Mouse (Mus musculus): ENCODE results near the gene Gm37240. TPM values are rescaled to one million over a fixed set of nuclear protein-coding genes. Genes with fewer than 3 reads are reported as not detected.

Gm37240 gene
- polyA plus RNA-seq, 1 experiment from 2014 or later = 3.2 TPM

DNA sequence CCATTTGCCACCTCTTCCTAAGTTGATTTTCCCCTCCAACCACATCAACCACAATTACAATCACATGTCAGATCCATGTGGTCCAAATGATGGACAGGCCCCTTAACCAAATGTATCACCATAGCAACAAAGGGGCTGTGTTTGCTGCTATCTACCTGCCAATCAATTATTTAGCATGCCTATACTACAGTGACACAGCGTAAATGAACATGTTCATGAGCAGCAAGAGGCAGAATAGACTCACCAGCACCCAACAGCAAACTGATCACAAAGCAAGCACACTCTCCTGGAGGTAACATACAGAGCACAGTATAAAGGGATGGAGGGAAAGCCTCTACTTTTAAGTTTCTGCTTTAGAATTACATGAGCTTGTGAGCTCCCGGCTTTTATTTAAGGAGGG is 107.0 kb downstream of the Gm37240 start:
- Histone ChIP-seq H3K4me2 (ENCODE audit: low read depth, low read length) (no peak overlapping the region), H3K9me3 (replicated peaks; ENCODE audit: control insufficient read depth, low read length) (no peaks in the 10 kb centered on the region), H3K27ac (replicated peaks; ENCODE audit: low read depth, low read length) (no peak overlapping the region), H3K9ac (replicated peaks; ENCODE audit: low read length) (no peak overlapping the region), H3K27me3 (ENCODE audit: control insufficient read depth, insufficient read depth, low read length) (no peaks in the 10 kb centered on the region), H3K4me1 (ENCODE audit: control insufficient read depth, insufficient read depth, low read length) (no peaks in the 10 kb centered on the region), H3K4me3 (ENCODE audit: low read depth, low read length) (no peak overlapping the region), H3K36me3 (replicated peaks; ENCODE audit: control insufficient read depth, insufficient read depth, low read depth, low read length) (no peaks in the 10 kb centered on the region)
- WGBS = 58% methylated on average over 2 of the region's 2 CpGs
- DNase-seq (ENCODE audit: low spot score) (no peak), ATAC-seq (replicated peaks; ENCODE audit: insufficient number of reproducible peaks, low FRiP score, low TSS enrichment, low read depth) (no peak)

DNA sequence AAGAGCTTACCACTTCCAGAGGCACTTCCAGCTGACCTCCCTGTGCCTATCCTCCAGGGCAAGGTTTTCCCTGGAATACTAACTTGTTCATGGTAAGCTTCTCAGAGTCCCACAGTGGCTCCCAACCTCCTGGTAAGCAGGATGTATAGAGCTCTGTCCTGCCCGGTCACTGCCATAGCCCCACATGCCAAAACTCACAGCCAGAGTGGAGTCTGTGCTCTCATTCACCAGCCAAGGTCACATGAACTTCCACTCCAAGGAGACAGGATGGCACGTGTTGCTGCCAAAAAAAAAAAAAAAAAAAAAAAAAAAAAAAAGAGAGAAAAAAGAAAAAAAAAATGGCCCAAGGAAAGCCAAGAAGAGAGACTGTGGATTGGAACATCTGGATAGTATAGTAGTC is 109.5 kb downstream of the Gm37240 start:
- Histone ChIP-seq H3K4me2 (ENCODE audit: low read depth, low read length) (no peak overlapping the region), H3K9me3 (replicated peaks; ENCODE audit: control insufficient read depth, low read length) (no peaks in the 10 kb centered on the region), H3K9ac (replicated peaks; ENCODE audit: low read length) (no peak overlapping the region), H3K27ac (replicated peaks; ENCODE audit: low read depth, low read length) (no peak overlapping the region), H3K36me3 (replicated peaks; ENCODE audit: control insufficient read depth, insufficient read depth, low read depth, low read length) (no peaks in the 10 kb centered on the region), H3K27me3 (ENCODE audit: control insufficient read depth, insufficient read depth, low read length) (no peaks in the 10 kb centered on the region), H3K4me1 (ENCODE audit: control insufficient read depth, insufficient read depth, low read length) (no peaks in the 10 kb centered on the region), H3K4me3 (ENCODE audit: low read depth, low read length) (no peak overlapping the region)
- DNase-seq (ENCODE audit: low spot score) (no peak), ATAC-seq (replicated peaks; ENCODE audit: insufficient number of reproducible peaks, low FRiP score, low TSS enrichment, low read depth) (no peak)
- WGBS = 73% methylated on average over 2 of the region's 2 CpGs

DNA sequence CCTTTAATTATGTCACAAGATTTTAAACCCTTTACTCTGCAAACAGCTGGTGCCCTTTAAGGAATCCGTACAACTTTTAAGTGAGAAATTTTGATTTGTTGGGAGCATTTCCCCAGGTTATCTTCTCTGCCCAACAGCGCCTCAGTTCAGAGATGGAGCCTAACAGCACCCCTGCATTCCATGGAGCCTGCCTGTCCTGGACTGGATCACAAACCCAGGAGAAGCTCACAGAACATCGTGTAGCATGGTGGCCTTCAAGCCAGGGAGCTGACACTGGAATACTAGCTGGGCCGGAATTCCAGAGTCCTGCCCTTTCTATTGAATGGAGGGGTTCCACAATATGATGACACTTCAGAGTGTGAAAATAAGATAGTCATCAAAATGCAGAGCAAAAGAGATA is 110.0 kb downstream of the Gm37240 start:
- no peak overlapping the region for H3K27ac ChIP-seq (replicated peaks; ENCODE audit: low read depth, low read length)
- H3K9me3 ChIP-seq (replicated peaks; ENCODE audit: control insufficient read depth, low read length) = no peaks in the 10 kb centered on the region
- WGBS = 83% methylated on average over 4 of the region's 4 CpGs
- no peak overlapping the region for H3K9ac ChIP-seq (replicated peaks; ENCODE audit: low read length)
- DNase-seq (ENCODE audit: low spot score) (no peak), ATAC-seq (replicated peaks; ENCODE audit: insufficient number of reproducible peaks, low FRiP score, low TSS enrichment, low read depth) (no peak)
- no peaks in the 10 kb centered on the region for H3K4me1 ChIP-seq (ENCODE audit: control insufficient read depth, insufficient read depth, low read length)
- no peaks in the 10 kb centered on the region for H3K27me3 ChIP-seq (ENCODE audit: control insufficient read depth, insufficient read depth, low read length)
- H3K36me3 ChIP-seq (replicated peaks; ENCODE audit: control insufficient read depth, insufficient read depth, low read depth, low read length) = no peaks in the 10 kb centered on the region
- no peak overlapping the region for H3K4me3 ChIP-seq (ENCODE audit: low read depth, low read length)
- no peak overlapping the region for H3K4me2 ChIP-seq (ENCODE audit: low read depth, low read length)

DNA sequence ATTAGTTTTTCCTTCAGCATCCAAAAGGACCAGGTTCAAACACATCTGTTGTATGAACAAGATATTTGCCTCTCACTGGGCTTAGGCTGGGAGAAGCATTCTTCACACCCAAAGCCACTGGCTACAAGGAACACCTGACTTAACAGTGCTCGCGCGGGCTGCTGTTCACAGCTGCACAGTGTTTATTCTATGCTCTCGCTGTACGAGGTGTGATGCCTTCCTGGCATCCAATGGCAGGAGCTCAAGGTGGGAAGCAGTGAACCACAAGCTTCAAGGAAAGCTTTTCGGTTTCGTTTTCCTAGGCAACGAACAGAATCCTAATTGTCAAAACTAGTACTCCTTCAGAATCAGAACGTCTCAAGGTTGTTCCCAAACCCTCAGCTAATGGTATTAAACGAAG is 110.6 kb downstream of the Gm37240 start:
- H3K27ac ChIP-seq (replicated peaks; ENCODE audit: low read depth, low read length) = no peak overlapping the region
- H3K4me3 ChIP-seq (ENCODE audit: low read depth, low read length) = no peak overlapping the region
- DNase-seq (ENCODE audit: low spot score) = no peak
- H3K27me3 ChIP-seq (ENCODE audit: control insufficient read depth, insufficient read depth, low read length) = no peaks in the 10 kb centered on the region
- no peaks in the 10 kb centered on the region for H3K9me3 ChIP-seq (replicated peaks; ENCODE audit: control insufficient read depth, low read length)
- H3K4me2 ChIP-seq (ENCODE audit: low read depth, low read length) = no peak overlapping the region
- ATAC-seq (replicated peaks; ENCODE audit: insufficient number of reproducible peaks, low FRiP score, low TSS enrichment, low read depth) = no peak
- H3K4me1 ChIP-seq (ENCODE audit: control insufficient read depth, insufficient read depth, low read length) = no peaks in the 10 kb centered on the region
- H3K9ac ChIP-seq (replicated peaks; ENCODE audit: low read length) = no peak overlapping the region
- no peaks in the 10 kb centered on the region for H3K36me3 ChIP-seq (replicated peaks; ENCODE audit: control insufficient read depth, insufficient read depth, low read depth, low read length)
- 80% methylated on average over 10 of the region's 10 CpGs for WGBS

DNA sequence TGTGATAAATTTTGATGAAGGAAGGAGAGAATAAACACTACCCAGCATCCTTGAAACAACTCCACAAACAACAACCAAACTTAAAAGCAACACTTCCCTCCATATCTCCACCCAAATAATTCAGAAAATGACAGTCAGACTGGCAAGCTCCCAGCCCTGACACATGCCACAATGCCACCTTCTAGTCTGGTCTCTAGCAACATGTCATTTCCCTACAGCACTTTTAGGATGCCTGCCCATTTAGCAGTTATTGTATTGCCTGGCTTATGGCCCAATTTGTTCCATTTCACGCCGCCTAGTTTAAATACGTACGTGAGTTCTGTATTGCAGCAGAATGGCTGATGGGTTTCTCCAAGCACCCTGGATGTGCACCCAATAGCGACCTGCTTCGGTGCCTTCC is 111.2 kb downstream of the Gm37240 start:
- no peak overlapping the region for H3K4me2 ChIP-seq (ENCODE audit: low read depth, low read length)
- no peak overlapping the region for H3K27ac ChIP-seq (replicated peaks; ENCODE audit: low read depth, low read length)
- no peak for DNase-seq (ENCODE audit: low spot score)
- H3K9me3 ChIP-seq (replicated peaks; ENCODE audit: control insufficient read depth, low read length) = no peaks in the 10 kb centered on the region
- ATAC-seq (replicated peaks; ENCODE audit: insufficient number of reproducible peaks, low FRiP score, low TSS enrichment, low read depth) = no peak
- H3K27me3 ChIP-seq (ENCODE audit: control insufficient read depth, insufficient read depth, low read length) = no peaks in the 10 kb centered on the region
- H3K9ac ChIP-seq (replicated peaks; ENCODE audit: low read length) = no peak overlapping the region
- no peaks in the 10 kb centered on the region for H3K36me3 ChIP-seq (replicated peaks; ENCODE audit: control insufficient read depth, insufficient read depth, low read depth, low read length)
- no peaks in the 10 kb centered on the region for H3K4me1 ChIP-seq (ENCODE audit: control insufficient read depth, insufficient read depth, low read length)
- no peak overlapping the region for H3K4me3 ChIP-seq (ENCODE audit: low read depth, low read length)
- WGBS = 95% methylated on average over 6 of the region's 6 CpGs

DNA sequence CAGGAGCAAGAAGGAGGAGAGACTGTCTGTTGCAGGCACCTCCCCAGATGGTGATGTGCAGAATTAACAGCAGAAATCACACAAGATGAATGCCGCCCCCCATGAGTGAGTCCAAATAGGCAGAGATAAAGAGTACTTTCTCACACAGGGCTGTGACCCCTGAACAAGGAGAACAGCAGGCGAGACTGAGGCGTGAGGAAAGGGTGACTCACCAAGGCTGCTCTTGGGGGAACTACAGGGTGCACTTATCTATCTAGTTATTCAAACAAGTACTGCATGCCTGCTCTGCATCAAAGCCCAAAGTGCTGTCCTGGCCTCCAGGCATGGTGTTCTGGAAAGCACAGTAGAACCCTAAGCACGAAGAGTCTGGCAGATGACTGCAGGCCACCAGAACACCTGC is 113.4 kb downstream of the Gm37240 start:
- no peaks in the 10 kb centered on the region for H3K36me3 ChIP-seq (replicated peaks; ENCODE audit: control insufficient read depth, insufficient read depth, low read depth, low read length)
- DNase-seq (ENCODE audit: low spot score) (no peak), ATAC-seq (replicated peaks; ENCODE audit: insufficient number of reproducible peaks, low FRiP score, low TSS enrichment, low read depth) (no peak)
- no peaks in the 10 kb centered on the region for H3K4me1 ChIP-seq (ENCODE audit: control insufficient read depth, insufficient read depth, low read length)
- H3K4me3 ChIP-seq (ENCODE audit: low read depth, low read length) = no peak overlapping the region
- no peaks in the 10 kb centered on the region for H3K27me3 ChIP-seq (ENCODE audit: control insufficient read depth, insufficient read depth, low read length)
- H3K9ac ChIP-seq (replicated peaks; ENCODE audit: low read length) = no peak overlapping the region
- H3K4me2 ChIP-seq (ENCODE audit: low read depth, low read length) = no peak overlapping the region
- no peaks in the 10 kb centered on the region for H3K9me3 ChIP-seq (replicated peaks; ENCODE audit: control insufficient read depth, low read length)
- H3K27ac ChIP-seq (replicated peaks; ENCODE audit: low read depth, low read length) = no peak overlapping the region
- WGBS = 77% methylated on average over 4 of the region's 4 CpGs

DNA sequence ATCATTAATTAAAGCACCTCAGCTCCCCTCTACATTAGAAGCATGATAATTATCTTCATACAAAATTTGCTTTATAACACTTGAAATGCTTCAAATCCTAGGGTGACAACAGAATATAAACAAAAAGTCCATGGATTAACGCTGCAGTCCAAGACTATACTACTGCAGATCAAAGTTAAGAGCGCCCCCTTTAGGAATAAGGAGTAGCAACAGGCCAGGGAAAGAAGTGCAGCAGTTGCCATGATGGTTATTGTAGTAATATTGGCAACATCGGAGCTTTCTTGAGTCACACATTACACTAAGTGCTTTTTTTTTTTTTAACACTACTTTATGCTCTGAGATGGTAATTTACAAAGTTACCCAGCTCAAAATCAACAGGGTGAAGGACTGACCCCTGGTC is 113.9 kb downstream of the Gm37240 start:
- DNase-seq (ENCODE audit: low spot score) (peak; percentile 11), ATAC-seq (replicated peaks; ENCODE audit: insufficient number of reproducible peaks, low FRiP score, low TSS enrichment, low read depth) (no peak)
- Histone ChIP-seq H3K4me2 (ENCODE audit: low read depth, low read length) (no peak overlapping the region), H3K4me3 (ENCODE audit: low read depth, low read length) (no peak overlapping the region), H3K4me1 (ENCODE audit: control insufficient read depth, insufficient read depth, low read length) (no peaks in the 10 kb centered on the region), H3K9me3 (replicated peaks; ENCODE audit: control insufficient read depth, low read length) (no peaks in the 10 kb centered on the region), H3K27me3 (ENCODE audit: control insufficient read depth, insufficient read depth, low read length) (no peaks in the 10 kb centered on the region), H3K27ac (replicated peaks; ENCODE audit: low read depth, low read length) (no peak overlapping the region), H3K9ac (replicated peaks; ENCODE audit: low read length) (no peak overlapping the region), H3K36me3 (replicated peaks; ENCODE audit: control insufficient read depth, insufficient read depth, low read depth, low read length) (no peaks in the 10 kb centered on the region)
- 52% methylated on average over 3 of the region's 3 CpGs for WGBS

DNA sequence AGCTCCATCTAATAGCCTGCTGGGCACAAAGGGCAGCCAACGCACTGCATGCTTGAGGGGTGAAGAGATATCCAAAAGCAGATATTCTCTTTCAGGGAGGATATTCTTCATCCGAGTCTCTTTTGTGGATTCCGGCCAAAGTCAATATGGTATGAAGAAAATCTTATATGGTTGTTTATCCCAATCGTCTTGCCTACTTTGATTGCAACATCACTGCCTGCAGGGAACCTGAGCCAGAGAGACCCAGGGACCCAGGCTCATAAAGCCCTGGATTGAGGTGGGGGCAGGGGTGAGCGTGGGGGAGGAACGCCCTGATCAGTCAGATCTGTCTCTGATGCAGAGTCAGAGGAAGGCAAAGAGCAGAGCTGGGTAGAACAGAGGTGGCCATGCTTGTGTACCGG is 122.4 kb downstream of the Gm37240 start:
- ATAC-seq (replicated peaks; ENCODE audit: insufficient number of reproducible peaks, low FRiP score, low TSS enrichment, low read depth) = no peak
- WGBS = 67% methylated on average over 7 of the region's 7 CpGs

More for the DNA sequence above, 122.4 kb downstream of the Gm37240 start:
- H3K36me3 ChIP-seq (replicated peaks; ENCODE audit: control insufficient read depth, insufficient read depth, low read depth, low read length) = no peaks in the 10 kb centered on the region
- H3K27ac ChIP-seq (replicated peaks; ENCODE audit: low read depth, low read length) = no peak overlapping the region
- no peaks in the 10 kb centered on the region for H3K27me3 ChIP-seq (ENCODE audit: control insufficient read depth, insufficient read depth, low read length)
- no peaks in the 10 kb centered on the region for H3K4me1 ChIP-seq (ENCODE audit: control insufficient read depth, insufficient read depth, low read length)
- no peak for DNase-seq (ENCODE audit: low spot score)
- H3K9ac ChIP-seq (replicated peaks; ENCODE audit: low read length) = no peak overlapping the region
- H3K4me2 ChIP-seq (ENCODE audit: low read depth, low read length) = no peak overlapping the region
- no peak overlapping the region for H3K4me3 ChIP-seq (ENCODE audit: low read depth, low read length)
- no peaks in the 10 kb centered on the region for H3K9me3 ChIP-seq (replicated peaks; ENCODE audit: control insufficient read depth, low read length)
